Mouse (Mus musculus): ENCODE data around the gene Sacm1l.

- TF ChIP-seq CTCF (IDR thresholded peaks at IDR 0.05; ENCODE audit: borderline replicate concordance, insufficient read depth, low read length) (no peak), POLR2A (IDR thresholded peaks at IDR 0.05; ENCODE audit: low read depth, low read length) (no peak)
These were observed 65.6 kb downstream of the Sacm1l start for GRCm38 (mm10) chr9:123595194-123595593.
